Mouse (Mus musculus) lung, postnatal 0 days (tissue): Measurements from ENCODE around the gene Cntnap5c. TPM values are rescaled to one million over a fixed set of nuclear protein-coding genes. Genes with fewer than 3 reads are reported as not detected.

Source experiments
- ATAC-seq: fragments of 200-750 bp; cut with Nextera tagmentation; 2 replicates; pipeline ENCODE4 v1.8.0; 2017; ENCODE audit warnings: moderate library complexity
- DNase-seq: peaks from one replicate; pipeline ENCODE4 v3.0.0-alpha.2; 2016; ENCODE audit warnings: low spot score
- H3K27ac ChIP-seq: fragments of 300-500 bp; sonication (generic); 2 replicates; pipeline ENCODE4 v1.5.1; 2014; ENCODE audit warnings: antibody characterized with exemption, mild to moderate bottlenecking, low read length, mixed read lengths
- H3K27me3 ChIP-seq: fragments of 300-500 bp; sonication (generic); replicated peaks from 2 replicates; pipeline ENCODE4 v1.6.1; 2014; ENCODE audit warnings: low read length, mixed read lengths; ENCODE audit not compliant: insufficient read depth
- H3K36me3 ChIP-seq: fragments of 300-500 bp; sonication (generic); 2 replicates; pipeline ENCODE4 v1.6.1; 2014; ENCODE audit warnings: low read length, mixed read lengths; ENCODE audit not compliant: insufficient read depth
- H3K4me1 ChIP-seq: fragments of 300-500 bp; sonication (generic); 2 replicates; pipeline ENCODE4 v1.6.1; 2014; ENCODE audit warnings: antibody characterized with exemption, low read depth, low read length, mixed read lengths; ENCODE audit not compliant: insufficient read depth
- H3K4me2 ChIP-seq: fragments of 300-500 bp; sonication (generic); replicated peaks from 2 replicates; pipeline ENCODE4 v1.6.1; 2014; ENCODE audit warnings: low read depth, mild to moderate bottlenecking, low read length, moderate library complexity, mixed read lengths
- H3K4me3 ChIP-seq: fragments of 300-500 bp; sonication (generic); 2 replicates; pipeline ENCODE4 v1.5.1; 2014; ENCODE audit warnings: low read depth, low read length
- H3K9ac ChIP-seq: fragments of 300-500 bp; sonication (generic); replicated peaks from 2 replicates; pipeline ENCODE4 v1.6.1; 2014; ENCODE audit warnings: low read depth, mild to moderate bottlenecking
- H3K9me3 ChIP-seq: fragments of 300-500 bp; sonication (generic); 2 replicates; pipeline ENCODE4 v1.6.1; 2016; ENCODE audit warnings: low read length, mixed read lengths
- CTCF ChIP-seq: IDR thresholded peaks from 2 replicates; pipeline ENCODE4 v1.5.1; 2016; ENCODE audit warnings: antibody characterized with exemption, mild to moderate bottlenecking
- EP300 ChIP-seq: IDR thresholded peaks from 2 replicates; pipeline ENCODE4 v1.6.1; 2016; ENCODE audit warnings: antibody characterized with exemption, mild to moderate bottlenecking, control low read depth
- WGBS: fragments of 180-500 bp; shearing (Covaris S2); extraction: QIAGEN DNeasy Blood & Tissue Kit; methylation state at CpG from one replicate; pipeline ENCODE4 v1.1.7; 2014; 5-methylcytosine and 5-hydroxymethylcytosine counted together
- polyA plus RNA-seq: library from polyadenylated mRNA; unstranded; fragments of >200 nt; fragmentation: Nextera tagmentation; extraction: Ambion mirVana; gene quantifications from 2 replicates; pipeline ENCODE4 v1.2.1, GENCODE M21; 2015

Gene Cntnap5c
- polyA plus RNA-seq, 1 experiment from 2014 or later: not detected

DNA sequence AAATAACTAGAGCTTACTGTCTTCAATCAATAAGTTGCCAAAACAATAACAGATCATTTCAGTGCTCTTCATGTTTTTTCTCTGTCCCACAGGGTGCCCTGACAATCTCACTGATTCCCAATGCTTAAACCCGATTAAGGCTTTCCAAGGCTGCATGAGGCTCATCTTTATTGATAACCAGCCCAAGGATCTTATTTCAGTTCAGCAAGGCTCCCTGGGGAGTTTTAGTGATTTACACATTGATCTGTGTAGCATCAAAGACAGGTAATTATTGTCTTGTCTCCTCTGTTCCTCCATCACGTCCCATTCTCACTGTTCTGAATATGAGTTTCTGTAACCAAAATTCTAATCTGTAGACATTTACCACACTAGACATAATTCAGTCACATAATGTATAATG, 335.1 kb downstream of the Cntnap5c start:
- Histone ChIP-seq H3K27me3 (no peaks in the 10 kb centered on the region), H3K9me3 (no peaks in the 10 kb centered on the region), H3K4me3 (no peak overlapping the region), H3K4me1 (no peaks in the 10 kb centered on the region), H3K4me2 (no peak overlapping the region), H3K9ac (no peak overlapping the region), H3K27ac (no peak overlapping the region), H3K36me3 (no peaks in the 10 kb centered on the region)
- ATAC-seq: no peak
- TF ChIP-seq EP300 (no peak), CTCF (no peak)
- no peak for DNase-seq
- WGBS: 77% methylated on average over 2 of the region's 2 CpGs

DNA sequence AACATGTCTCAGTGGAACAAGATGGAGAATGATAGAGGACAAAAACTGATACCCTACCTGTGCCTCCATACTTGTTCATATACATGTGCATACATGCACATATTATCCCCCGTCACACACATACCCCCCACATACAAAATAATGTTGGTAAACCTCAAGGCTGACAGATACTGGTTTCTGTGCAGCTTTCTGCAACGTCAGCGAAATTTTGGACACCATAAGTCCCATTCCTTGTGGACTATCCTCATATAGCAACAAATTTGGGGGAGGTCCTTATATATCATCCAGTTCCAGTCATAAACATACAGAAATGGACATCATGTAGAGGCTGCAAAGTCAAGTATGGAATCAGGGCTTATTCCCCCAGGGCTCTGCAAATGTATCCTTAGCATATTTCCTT, 338.5 kb downstream of the Cntnap5c start:
- Histone ChIP-seq H3K4me2 (no peak overlapping the region), H3K4me1 (no peaks in the 10 kb centered on the region), H3K9me3 (no peaks in the 10 kb centered on the region), H3K4me3 (no peak overlapping the region), H3K27ac (no peak overlapping the region), H3K27me3 (no peaks in the 10 kb centered on the region), H3K36me3 (no peaks in the 10 kb centered on the region), H3K9ac (no peak overlapping the region)
- no peak for DNase-seq
- no peak for TF ChIP-seq CTCF
- TF ChIP-seq EP300: no peak
- no peak for ATAC-seq
- 77% methylated on average over 3 of the region's 3 CpGs for WGBS

DNA sequence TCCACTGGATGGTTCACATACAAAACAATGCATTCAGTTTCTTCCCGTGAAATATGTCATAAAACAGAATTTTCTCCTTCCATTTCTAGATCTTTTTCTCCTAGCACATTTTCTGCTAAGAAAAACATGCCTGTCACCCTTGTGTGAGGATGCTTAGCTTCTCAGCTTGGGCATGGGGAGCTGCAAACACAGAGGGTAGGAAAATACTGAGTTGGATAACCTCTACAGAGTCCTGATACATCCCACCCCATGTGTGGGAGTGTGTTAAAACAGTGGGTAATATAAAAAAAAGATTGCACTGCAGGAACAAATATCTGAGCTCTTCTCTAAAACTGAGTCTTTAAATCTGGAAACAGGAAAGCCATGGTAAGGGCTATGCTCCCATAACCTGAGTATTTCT, 339.0 kb downstream of the Cntnap5c start:
- TF ChIP-seq CTCF: no peak
- no peak for TF ChIP-seq EP300
- 44% methylated on average over 1 of the region's 1 CpGs for WGBS
- no peak overlapping the region for H3K4me3 ChIP-seq
- H3K9me3 ChIP-seq: no peaks in the 10 kb centered on the region
- no peak overlapping the region for H3K27ac ChIP-seq
- ATAC-seq: no peak
- H3K4me1 ChIP-seq: no peaks in the 10 kb centered on the region
- DNase-seq: no peak
- no peak overlapping the region for H3K9ac ChIP-seq
- no peaks in the 10 kb centered on the region for H3K27me3 ChIP-seq
- H3K4me2 ChIP-seq: no peak overlapping the region
- H3K36me3 ChIP-seq: no peaks in the 10 kb centered on the region

DNA sequence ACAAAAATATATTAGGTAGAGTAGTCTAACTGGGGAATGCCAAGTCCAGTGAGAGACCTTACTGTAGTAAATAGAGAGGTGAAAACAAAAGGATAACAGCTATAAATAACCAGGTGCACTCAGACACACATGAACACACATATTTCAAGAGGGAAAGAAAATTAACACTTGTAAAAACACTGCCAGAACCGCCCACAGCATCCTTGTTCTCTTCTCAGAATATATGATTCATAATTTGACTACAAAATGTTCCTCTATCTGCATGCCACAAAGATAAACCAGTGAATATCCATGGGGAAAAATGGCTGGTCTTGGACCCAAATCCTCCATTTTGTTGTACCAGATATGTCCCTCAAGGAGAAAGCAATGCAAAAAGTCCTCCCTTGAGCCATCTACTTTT, 417.8 kb downstream of the Cntnap5c start:
- Histone ChIP-seq H3K9ac (no peak overlapping the region), H3K27ac (no peak overlapping the region), H3K4me2 (no peak overlapping the region), H3K36me3 (no peaks in the 10 kb centered on the region), H3K27me3 (no peaks in the 10 kb centered on the region), H3K4me3 (no peak overlapping the region), H3K9me3 (no peaks in the 10 kb centered on the region), H3K4me1 (no peaks in the 10 kb centered on the region)
- no peak for TF ChIP-seq EP300
- TF ChIP-seq CTCF: no peak
- no peak for DNase-seq
- no peak for ATAC-seq
- 69% methylated on average over 1 of the region's 1 CpGs for WGBS

DNA sequence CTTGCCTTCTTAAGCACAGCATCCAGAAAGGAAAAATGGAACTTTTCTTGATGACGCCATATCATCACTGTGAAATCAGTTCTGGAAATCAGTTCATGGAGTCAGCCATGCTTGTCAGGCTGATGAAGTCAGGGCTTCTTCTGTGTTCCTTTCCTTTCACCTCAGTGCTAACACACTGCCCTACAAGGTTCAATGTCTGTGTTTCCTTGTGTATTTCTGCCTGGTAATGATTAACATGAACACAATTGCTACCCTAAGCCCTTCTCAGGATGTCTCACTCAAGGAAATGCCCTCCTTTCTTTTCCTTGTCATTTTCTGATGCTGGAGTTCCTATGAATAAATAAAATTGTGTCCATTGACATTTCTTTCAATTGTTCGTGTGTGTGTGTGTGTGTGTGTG, 431.8 kb downstream of the Cntnap5c start:
- 75% methylated on average over 2 of the region's 2 CpGs for WGBS
- Histone ChIP-seq H3K4me3 (no peak overlapping the region), H3K36me3 (no peaks in the 10 kb centered on the region), H3K9ac (no peak overlapping the region), H3K27me3 (no peaks in the 10 kb centered on the region), H3K4me1 (no peaks in the 10 kb centered on the region), H3K4me2 (no peak overlapping the region), H3K27ac (no peak overlapping the region), H3K9me3 (no peaks in the 10 kb centered on the region)
- TF ChIP-seq EP300: no peak
- TF ChIP-seq CTCF: no peak
- ATAC-seq: no peak
- DNase-seq: no peak

DNA sequence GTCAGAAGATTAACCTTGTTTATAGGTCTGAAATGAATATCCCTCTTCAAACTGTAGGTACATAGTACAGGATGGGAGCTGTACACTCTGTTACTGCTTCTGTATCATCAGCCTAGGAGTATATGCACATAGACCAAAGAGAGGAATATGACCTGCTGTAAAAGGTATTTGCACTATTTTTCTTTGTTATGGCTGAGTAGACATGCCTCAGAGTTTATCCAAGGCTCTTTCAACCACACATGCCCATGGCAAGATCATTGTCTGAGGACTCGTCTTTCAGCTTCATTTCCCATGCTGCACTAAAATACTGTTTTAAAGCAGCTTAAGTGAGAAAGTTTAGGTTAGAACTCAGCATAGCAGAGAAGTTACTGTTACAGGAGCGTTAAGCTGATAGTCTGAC, 498.7 kb downstream of the Cntnap5c start:
- Histone ChIP-seq H3K27ac (no peak overlapping the region), H3K4me3 (no peak overlapping the region), H3K27me3 (no peaks in the 10 kb centered on the region), H3K4me2 (no peak overlapping the region), H3K9ac (no peak overlapping the region), H3K9me3 (no peaks in the 10 kb centered on the region), H3K36me3 (no peaks in the 10 kb centered on the region), H3K4me1 (no peaks in the 10 kb centered on the region)
- TF ChIP-seq EP300 (no peak), CTCF (no peak)
- ATAC-seq (no peak), DNase-seq (no peak)
- WGBS: 67% methylated on average over 2 of the region's 2 CpGs

DNA sequence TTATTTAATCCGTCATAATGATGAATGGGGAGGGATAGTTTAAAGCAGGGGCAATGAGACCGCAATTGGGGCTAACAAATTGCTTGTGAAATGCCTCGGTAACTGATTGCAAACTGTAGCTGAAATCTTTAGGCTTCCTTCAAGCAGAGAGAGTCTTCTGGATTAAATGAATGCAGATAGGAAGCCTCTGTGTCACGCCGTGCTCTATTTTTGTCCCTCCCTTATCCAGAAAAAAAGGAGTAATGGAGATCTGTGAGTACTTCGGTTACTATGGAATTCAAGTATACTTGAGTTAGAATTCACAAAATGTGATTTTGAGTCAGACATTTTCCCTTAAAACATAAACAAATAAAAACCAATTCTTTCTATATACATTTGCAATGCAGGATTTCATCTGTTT, 581.9 kb downstream of the Cntnap5c start:
- Histone ChIP-seq H3K36me3 (no peaks in the 10 kb centered on the region), H3K9me3 (no peaks in the 10 kb centered on the region), H3K4me1 (no peaks in the 10 kb centered on the region), H3K4me2 (no peak overlapping the region), H3K27me3 (no peaks in the 10 kb centered on the region), H3K27ac (no peak overlapping the region), H3K4me3 (no peak overlapping the region), H3K9ac (no peak overlapping the region)
- 71% methylated on average over 6 of the region's 6 CpGs for WGBS
- ATAC-seq: no peak
- no peak for TF ChIP-seq CTCF
- TF ChIP-seq EP300: no peak
- DNase-seq: no peak
